Mouse (Mus musculus) heart, embryonic 11.5 days (tissue): ENCODE results near the gene Anapc15. TPM values are rescaled to one million over a fixed set of nuclear protein-coding genes. Genes with fewer than 3 reads are reported as not detected.

Experiments
- ATAC-seq: fragments of 200-750 bp; cut with Nextera tagmentation; replicated peaks from 2 replicates; pipeline ENCODE4 v1.8.0; 2017; ENCODE audit warnings: moderate library complexity; ENCODE audit not compliant: insufficient number of reproducible peaks, low FRiP score, low TSS enrichment
- H3K27ac ChIP-seq: fragments of 300-500 bp; sonication (generic); 2 replicates; pipeline ENCODE4 v1.5.1; 2014; ENCODE audit warnings: mild to moderate bottlenecking, low read depth, low read length
- H3K27me3 ChIP-seq: fragments of 300-500 bp; sonication (generic); 2 replicates; pipeline ENCODE4 v1.6.1; 2014; ENCODE audit warnings: mild to moderate bottlenecking, low read length, mixed read lengths; ENCODE audit not compliant: control insufficient read depth, insufficient read depth
- H3K36me3 ChIP-seq: fragments of 300-500 bp; sonication (generic); 2 replicates; pipeline ENCODE4 v1.6.1; 2014; ENCODE audit warnings: mild to moderate bottlenecking, low read length, moderate library complexity, mixed read lengths; ENCODE audit not compliant: control insufficient read depth, insufficient read depth
- H3K4me1 ChIP-seq: fragments of 300-500 bp; sonication (generic); 2 replicates; pipeline ENCODE4 v1.6.1; 2014; ENCODE audit warnings: low read length; ENCODE audit not compliant: control insufficient read depth, insufficient read depth
- H3K4me2 ChIP-seq: fragments of 300-500 bp; sonication (generic); 2 replicates; pipeline ENCODE4 v1.6.1; 2014; ENCODE audit warnings: mild to moderate bottlenecking, moderate library complexity
- H3K4me3 ChIP-seq: fragments of 300-500 bp; sonication (generic); 2 replicates; pipeline ENCODE4 v1.5.1; 2014; ENCODE audit warnings: low read depth, low read length
- H3K9ac ChIP-seq: fragments of 300-500 bp; sonication (generic); 2 replicates; pipeline ENCODE4 v1.6.1; 2014; ENCODE audit warnings: mild to moderate bottlenecking, low read depth, low read length, moderate library complexity
- H3K9me3 ChIP-seq: fragments of 300-500 bp; sonication (generic); replicated peaks from 2 replicates; pipeline ENCODE4 v1.6.1; 2016; ENCODE audit warnings: low read length; ENCODE audit not compliant: control insufficient read depth
- WGBS: fragments of 180-500 bp; shearing (Covaris S2); extraction: QIAGEN DNeasy Blood & Tissue Kit; methylation state at CpG from one replicate; pipeline ENCODE4 v1.1.7; 2014; ENCODE audit not compliant: insufficient replicate concordance; 5-methylcytosine and 5-hydroxymethylcytosine counted together
- polyA plus RNA-seq: library from polyadenylated mRNA; unstranded; fragments of >200 nt; fragmentation: Nextera tagmentation; extraction: Ambion mirVana; gene quantifications from 2 replicates; pipeline ENCODE4 v1.2.1, GENCODE M21; 2014

The Anapc15 gene
- polyA plus RNA-seq, 1 experiment from 2014 or later, result 73.3 TPM

DNA sequence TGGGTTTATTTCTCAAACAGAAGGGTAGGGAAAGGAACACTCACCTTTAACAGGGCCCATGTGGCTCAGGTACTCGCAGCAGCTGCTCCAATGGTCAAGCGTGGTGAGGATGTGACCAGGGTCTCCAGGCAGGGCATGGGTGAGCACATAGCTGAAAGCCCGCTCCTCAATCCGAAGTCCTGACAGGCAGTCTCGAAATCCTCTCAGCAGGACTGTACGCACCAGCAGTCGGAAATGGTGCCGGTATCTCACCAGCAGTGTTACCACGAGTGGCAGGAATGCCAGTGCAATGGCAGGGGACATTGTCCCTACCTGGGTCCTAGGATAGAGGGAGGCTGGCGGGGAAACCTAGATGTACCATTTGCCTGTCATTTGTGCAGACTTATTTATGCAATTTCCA is 38.5 kb downstream of the Anapc15 start:
- no peak overlapping the region for H3K4me3 ChIP-seq
- peaks cover 10% of the 10 kb centered on the region for H3K4me1 ChIP-seq
- H3K27me3 ChIP-seq, result no peaks in the 10 kb centered on the region
- ATAC-seq, result no peak
- H3K9ac ChIP-seq, result no peak overlapping the region
- 85% methylated on average over 10 of the region's 10 CpGs for WGBS
- no peaks in the 10 kb centered on the region for H3K9me3 ChIP-seq
- 0 out of 2 replicates have a peak, but pooled peaks cover 7% of the 10 kb centered on the region for H3K36me3 ChIP-seq
- no peak overlapping the region for H3K27ac ChIP-seq
- no peak overlapping the region for H3K4me2 ChIP-seq

DNA sequence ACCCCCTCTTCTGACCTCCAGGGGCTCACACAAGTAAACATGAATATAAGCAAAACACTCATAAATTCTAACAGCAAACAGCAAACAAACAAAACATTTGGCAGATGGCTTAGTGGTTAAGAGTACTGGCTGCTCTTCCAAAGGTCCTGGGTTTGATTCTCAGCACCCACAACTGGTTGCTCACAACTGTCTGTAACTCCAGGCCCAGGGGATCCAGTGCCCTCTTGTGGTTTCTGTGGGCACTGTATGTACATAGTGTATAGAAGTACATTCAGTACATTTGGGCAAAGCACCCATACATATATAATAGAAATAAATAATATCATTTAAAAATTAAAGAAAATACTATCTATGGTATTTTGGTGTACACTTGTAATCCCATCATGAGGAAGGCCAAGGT is 39.3 kb downstream of the Anapc15 start:
- no peaks in the 10 kb centered on the region for H3K9me3 ChIP-seq
- H3K9ac ChIP-seq, result no peak overlapping the region
- no peak overlapping the region for H3K27ac ChIP-seq
- no peak for ATAC-seq
- no peak overlapping the region for H3K4me2 ChIP-seq
- H3K27me3 ChIP-seq, result no peaks in the 10 kb centered on the region
- peaks cover 13% of the 10 kb centered on the region for H3K4me1 ChIP-seq
- no peak overlapping the region for H3K4me3 ChIP-seq
- 0 out of 2 replicates have a peak, but pooled peaks cover 7% of the 10 kb centered on the region for H3K36me3 ChIP-seq

DNA sequence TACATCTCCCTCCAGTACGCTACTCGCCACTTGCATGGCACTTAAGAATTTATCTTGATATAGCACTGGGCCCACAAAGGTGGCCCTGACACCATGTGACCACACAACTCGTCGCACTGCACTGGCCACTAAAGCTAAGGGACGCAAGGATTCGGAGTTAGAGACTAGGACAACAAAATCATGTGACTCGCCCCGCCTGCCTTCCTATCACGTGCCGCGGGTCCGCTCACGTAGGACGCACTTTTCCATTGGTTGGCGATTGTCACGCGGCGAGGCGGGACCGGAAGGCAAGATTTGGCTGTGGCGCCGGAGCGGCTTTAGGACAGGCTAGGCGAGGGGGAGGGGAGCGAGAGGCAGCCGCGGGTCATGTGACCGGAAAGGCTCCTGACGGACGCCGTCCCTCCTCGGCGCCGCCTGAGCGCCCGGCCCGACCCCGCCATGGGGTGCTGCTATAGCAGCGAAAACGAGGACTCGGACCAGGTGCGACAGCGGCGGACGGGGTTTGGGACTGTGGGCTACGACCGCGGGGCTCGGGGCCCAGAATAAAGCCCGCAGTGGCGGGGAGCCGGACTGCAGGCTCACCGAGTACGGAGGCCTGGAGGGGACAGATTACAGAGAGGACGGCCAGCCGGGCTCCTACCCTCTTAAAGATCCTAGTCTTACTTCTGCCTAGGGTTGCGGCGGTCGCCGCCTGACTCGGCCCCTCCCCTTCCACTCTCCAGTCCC is 42.2 kb downstream of the Anapc15 start, which contains the start of gene Lamtor1:
Gene Lamtor1, plus strand, starts transcription at position 344 of the 726 bp plus-strand sequence.
- Histone ChIP-seq H3K4me1 (peaks cover 20% of the 10 kb centered on the region), H3K9me3 (no peaks in the 10 kb centered on the region), H3K4me3 (peak within 1 kb of the TSS; percentile 87), H3K36me3 (peaks cover 13% of the 10 kb centered on the region), H3K27ac (peak within 1 kb of the TSS; percentile 97), H3K27me3 (no peaks in the 10 kb centered on the region), H3K9ac (peak within 1 kb of the TSS; percentile 93), H3K4me2 (peak within 1 kb of the TSS; percentile 81)
- under 1% methylated on average over 60 of the region's 61 CpGs for WGBS
- peak; percentile 98 for ATAC-seq

DNA sequence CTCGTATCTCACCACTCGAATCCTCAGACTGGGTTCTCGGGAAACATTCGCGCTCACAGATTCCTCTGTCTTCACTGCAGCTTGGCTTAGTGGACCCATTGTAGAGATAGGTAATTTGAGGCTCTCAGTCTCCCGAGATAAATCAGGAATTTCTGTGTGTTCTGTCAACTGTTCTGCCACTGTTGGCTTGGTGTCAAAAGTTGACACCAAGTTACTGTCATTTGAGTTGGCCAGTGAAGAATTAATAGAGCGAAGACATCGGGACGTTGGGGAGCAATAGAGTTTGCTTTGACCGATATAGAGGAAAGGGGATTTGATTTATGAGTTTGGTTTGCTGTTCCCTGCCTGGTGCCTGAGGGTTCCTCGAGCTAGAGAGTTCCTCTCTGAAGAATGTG is 42.8 kb downstream of the Anapc15 start, which contains the start of gene Tomt:
Gene Tomt, minus strand, starts transcription at position 73 of the 395 bp plus-strand sequence.
- H3K4me2 ChIP-seq, result peak within 1 kb of the TSS; percentile 81
- ATAC-seq, result no peak
- peak within 1 kb of the TSS; percentile 97 for H3K27ac ChIP-seq
- peaks cover 20% of the 10 kb centered on the region for H3K4me1 ChIP-seq
- peak within 1 kb of the TSS; percentile 93 for H3K9ac ChIP-seq
- H3K36me3 ChIP-seq, result peaks cover 16% of the 10 kb centered on the region
- no peaks in the 10 kb centered on the region for H3K9me3 ChIP-seq
- peak within 1 kb of the TSS; percentile 87 for H3K4me3 ChIP-seq
- no peaks in the 10 kb centered on the region for H3K27me3 ChIP-seq
- 17% methylated on average over 11 of the region's 11 CpGs for WGBS

DNA sequence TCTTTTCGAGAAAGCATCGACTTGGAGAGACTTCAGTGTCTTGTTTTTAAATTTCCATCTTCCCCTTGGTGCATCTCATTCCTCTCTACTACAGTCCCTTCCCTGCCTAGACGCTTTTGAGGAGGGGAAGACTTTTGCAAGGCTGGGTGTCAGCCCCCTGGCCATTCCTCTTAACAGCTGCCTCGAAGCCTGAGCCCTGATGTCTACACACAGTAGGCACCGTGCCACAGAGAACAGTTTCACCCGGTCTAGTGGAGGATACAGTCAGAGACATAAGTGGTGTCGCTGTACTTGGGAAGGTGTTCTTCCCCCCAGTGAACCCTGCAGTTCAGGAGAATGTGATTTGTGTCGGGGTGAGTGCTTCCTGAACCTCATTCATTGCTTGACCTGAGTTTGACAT is 43.2 kb downstream of the Anapc15 start:
- Histone ChIP-seq H3K9me3 (no peaks in the 10 kb centered on the region), H3K4me1 (peaks cover 20% of the 10 kb centered on the region), H3K36me3 (peaks cover 16% of the 10 kb centered on the region), H3K27me3 (no peaks in the 10 kb centered on the region), H3K4me2 (peak overlapping the region; percentile 81), H3K9ac (peak overlapping the region; percentile 93), H3K27ac (peak overlapping the region; percentile 97; the same call in 1 of the 2 replicates), H3K4me3 (peak overlapping the region; percentile 87)
- ATAC-seq, result no peak
- 67% methylated on average over 8 of the region's 8 CpGs for whole genome bisulfite sequencing

DNA sequence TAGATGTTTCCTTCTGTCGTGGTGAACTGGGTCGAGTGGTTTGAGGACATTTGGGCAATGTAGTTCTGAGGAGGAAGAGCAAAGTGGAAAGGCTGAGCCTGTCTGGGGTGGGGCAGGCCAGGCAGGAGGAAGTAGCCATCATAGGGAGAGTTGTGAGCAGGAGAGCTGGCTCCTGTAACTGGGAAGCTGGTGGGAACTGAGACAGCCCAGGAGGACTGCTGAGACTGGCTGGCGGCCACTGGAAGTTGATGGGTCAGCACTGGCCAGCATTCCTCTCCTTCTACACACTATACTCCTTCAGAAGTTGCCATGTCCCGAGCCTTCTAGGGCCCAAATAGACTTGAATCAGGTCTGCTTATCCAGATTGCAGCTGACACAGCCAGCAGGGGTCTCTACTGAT is 44.9 kb downstream of the Anapc15 start:
- H3K4me1 ChIP-seq, result peaks cover 20% of the 10 kb centered on the region
- peaks cover 21% of the 10 kb centered on the region for H3K36me3 ChIP-seq
- ATAC-seq, result no peak
- no peaks in the 10 kb centered on the region for H3K9me3 ChIP-seq
- 0 out of 2 replicates have a peak overlapping the region, but pooled peaks have one; percentile 22 for H3K9ac ChIP-seq
- H3K27ac ChIP-seq, result no peak overlapping the region
- H3K4me3 ChIP-seq, result no peak overlapping the region
- WGBS, result 64% methylated on average over 4 of the region's 4 CpGs
- no peak overlapping the region for H3K4me2 ChIP-seq
- no peaks in the 10 kb centered on the region for H3K27me3 ChIP-seq

DNA sequence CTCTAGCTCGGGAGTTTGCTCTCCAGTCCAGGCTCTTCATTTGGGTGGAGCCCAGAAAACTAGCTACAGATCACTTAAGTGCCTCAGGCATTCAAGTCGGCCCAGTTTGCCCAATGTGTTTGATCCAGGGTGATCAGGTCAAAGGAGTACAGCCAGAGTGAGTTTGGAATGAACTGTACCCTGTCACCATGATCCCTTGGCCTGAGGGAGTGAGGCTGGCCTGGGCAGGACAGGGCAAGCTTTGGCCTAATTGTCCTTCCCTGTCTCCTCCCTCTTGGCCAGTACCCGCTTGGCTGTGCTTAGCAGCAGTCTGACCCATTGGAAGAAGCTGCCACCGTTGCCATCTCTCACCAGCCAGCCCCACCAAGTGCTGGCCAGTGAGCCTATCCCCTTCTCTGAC is 46.6 kb downstream of the Anapc15 start:
- Histone ChIP-seq H3K36me3 (peaks cover 22% of the 10 kb centered on the region), H3K27ac (no peak overlapping the region), H3K9me3 (no peaks in the 10 kb centered on the region), H3K9ac (no peak overlapping the region), H3K4me1 (peaks cover 16% of the 10 kb centered on the region), H3K27me3 (no peaks in the 10 kb centered on the region), H3K4me2 (no peak overlapping the region), H3K4me3 (no peak overlapping the region)
- WGBS, result 83% methylated on average over 4 of the region's 4 CpGs
- ATAC-seq, result no peak

DNA sequence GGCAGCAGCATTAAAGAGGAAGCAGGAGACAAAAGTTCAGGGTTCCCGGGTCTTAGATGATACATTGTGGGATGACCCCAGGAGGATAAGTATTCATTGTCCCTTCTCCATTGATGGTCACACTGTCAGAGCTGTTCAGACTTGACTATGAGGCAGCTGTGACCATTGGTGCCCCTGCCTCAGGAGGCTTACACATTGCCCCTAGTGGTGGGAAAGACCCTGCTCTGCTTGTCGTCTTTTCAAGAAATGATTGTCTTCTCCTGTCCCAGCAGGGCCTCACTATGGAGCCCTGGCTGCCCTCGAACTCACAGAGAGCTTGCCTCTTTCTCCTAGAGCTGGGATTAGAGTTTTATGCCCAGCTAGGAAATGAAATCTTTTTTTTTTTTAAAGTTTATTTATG is 48.5 kb downstream of the Anapc15 start:
- Histone ChIP-seq H3K4me1 (peaks cover 10% of the 10 kb centered on the region), H3K9ac (no peak overlapping the region), H3K27me3 (no peaks in the 10 kb centered on the region), H3K4me3 (no peak overlapping the region), H3K36me3 (peaks cover 22% of the 10 kb centered on the region), H3K9me3 (no peaks in the 10 kb centered on the region), H3K4me2 (no peak overlapping the region), H3K27ac (no peak overlapping the region)
- no peak for ATAC-seq
- 68% methylated on average over 3 of the region's 3 CpGs for WGBS

DNA sequence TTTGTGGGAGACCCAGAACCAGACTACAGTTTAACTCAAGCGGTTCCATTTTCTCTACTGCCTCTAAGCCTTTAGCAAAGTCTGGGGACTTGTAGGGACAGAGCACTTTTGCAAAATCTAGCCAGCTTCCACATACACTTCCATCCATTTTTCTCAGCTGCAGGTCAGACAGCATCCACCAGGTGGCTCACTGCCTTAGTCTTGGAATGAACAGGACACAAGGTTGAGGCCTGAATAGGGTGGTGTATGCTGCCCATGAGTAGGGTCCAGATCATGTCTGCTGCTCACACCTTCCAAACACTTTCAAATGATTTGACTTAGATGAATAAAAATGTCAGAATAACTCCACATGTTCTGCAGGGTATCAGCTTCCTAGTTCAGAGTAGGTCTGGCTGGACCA is 54.6 kb downstream of the Anapc15 start:
- Histone ChIP-seq H3K4me3 (no peak overlapping the region), H3K27ac (no peak overlapping the region), H3K9me3 (no peaks in the 10 kb centered on the region), H3K36me3 (peaks cover 5% of the 10 kb centered on the region), H3K4me2 (no peak overlapping the region), H3K4me1 (no peaks in the 10 kb centered on the region), H3K9ac (no peak overlapping the region), H3K27me3 (no peaks in the 10 kb centered on the region)
- ATAC-seq, result 0 out of 2 replicates have a peak, but pooled peaks have one; percentile 52
- 15% methylated on average over 1 of the region's 1 CpGs for WGBS
